Mouse (Mus musculus): ENCODE measurements at regions not wholly inside any gene's neighbourhood (a gene's known extent, or its start where the extent isn't known, plus 50 kb on each side); places are given as distances from the start of the nearest gene placed in this dataset.
A peak's percentile ranks its signal among the peaks of the same experiment; 100 is the strongest.

- Histone ChIP-seq H3K4me1 (no peaks in the 10 kb centered on the region), H3K36me3 (no peaks in the 10 kb centered on the region), H3K4me2 (no peak overlapping the region), H3K27me3 (replicated peaks) (no peaks in the 10 kb centered on the region), H3K27ac (no peak overlapping the region), H3K9me3 (no peaks in the 10 kb centered on the region), H3K9ac (no peak overlapping the region), H3K4me3 (replicated peaks) (no peak overlapping the region)
- no peak for ATAC-seq (ENCODE audit: insufficient read depth, low FRiP score, low read depth)
- WGBS, result 86% methylated on average over 8 of the region's 8 CpGs
Observed at GRCm38 (mm10) chr6:94926652-94927211, 190.3 kb upstream of the Kbtbd8 start.

DNA sequence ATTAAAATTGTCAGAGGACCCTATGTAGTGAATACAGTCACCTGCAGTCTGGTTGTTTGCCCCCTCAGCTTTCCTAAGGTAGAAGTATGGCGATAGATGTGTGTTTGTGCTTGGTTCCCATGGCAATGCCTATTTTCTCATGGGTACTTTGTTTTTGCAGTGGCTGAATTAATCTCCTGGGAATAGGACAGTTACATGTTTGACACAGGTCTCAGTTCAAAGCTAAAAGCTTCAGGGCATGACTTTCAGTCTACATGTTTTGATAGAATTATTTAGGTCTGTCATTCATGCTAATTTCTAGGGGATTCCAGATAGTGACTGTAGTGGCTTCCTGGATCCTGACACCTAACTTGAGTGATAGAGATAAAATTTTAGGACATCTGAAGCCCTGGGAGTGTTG is 191.6 kb upstream of the Kbtbd8 start:
- Histone ChIP-seq H3K4me2 (no peak overlapping the region), H3K9ac (no peak overlapping the region), H3K4me1 (no peaks in the 10 kb centered on the region), H3K36me3 (no peaks in the 10 kb centered on the region), H3K4me3 (replicated peaks) (no peak overlapping the region), H3K27ac (no peak overlapping the region), H3K27me3 (replicated peaks) (no peaks in the 10 kb centered on the region), H3K9me3 (no peaks in the 10 kb centered on the region)
- no peak for ATAC-seq (ENCODE audit: insufficient read depth, low FRiP score, low read depth)
- WGBS, result 95% methylated on average over 1 of the region's 1 CpGs

GRCm38 (mm10) chr6:94924338-94925039 is 192.6 kb upstream of the Kbtbd8 start:
- Histone ChIP-seq H3K4me3 (replicated peaks) (no peak overlapping the region), H3K9me3 (no peaks in the 10 kb centered on the region), H3K36me3 (no peaks in the 10 kb centered on the region), H3K4me2 (no peak overlapping the region), H3K4me1 (no peaks in the 10 kb centered on the region), H3K27me3 (replicated peaks) (no peaks in the 10 kb centered on the region), H3K27ac (no peak overlapping the region), H3K9ac (no peak overlapping the region)
- 81% methylated on average over 11 of the region's 11 CpGs for WGBS
- ATAC-seq (ENCODE audit: insufficient read depth, low FRiP score, low read depth), result no peak

DNA sequence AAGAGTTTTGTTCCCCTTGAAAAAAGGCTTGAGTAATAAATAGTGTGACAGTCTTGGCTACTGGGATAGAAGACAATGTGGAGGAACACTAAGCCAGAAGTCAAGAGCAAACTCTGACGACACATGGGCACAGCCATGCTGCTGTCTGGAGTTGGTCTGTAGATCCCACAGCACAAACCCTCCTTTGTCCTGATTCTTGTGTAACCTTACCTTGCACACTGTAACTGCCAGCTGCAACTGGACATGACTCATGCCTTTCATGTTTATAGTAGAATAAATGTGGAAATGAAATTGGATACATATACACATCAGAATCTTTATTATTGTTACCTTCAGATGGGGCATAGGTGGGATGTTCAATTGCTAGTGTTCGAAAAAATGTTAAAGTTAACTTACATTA is 195.3 kb upstream of the Kbtbd8 start:
- Histone ChIP-seq H3K9ac (no peak overlapping the region), H3K27me3 (replicated peaks) (no peaks in the 10 kb centered on the region), H3K4me1 (no peaks in the 10 kb centered on the region), H3K27ac (no peak overlapping the region), H3K9me3 (no peaks in the 10 kb centered on the region), H3K36me3 (no peaks in the 10 kb centered on the region), H3K4me3 (replicated peaks) (no peak overlapping the region), H3K4me2 (no peak overlapping the region)
- peak; percentile 56; the same call in 1 of the 2 replicates for ATAC-seq (ENCODE audit: insufficient read depth, low FRiP score, low read depth)
- WGBS, result 47% methylated on average over 2 of the region's 2 CpGs

- WGBS, result 91% methylated on average over 2 of the region's 2 CpGs
- no peak overlapping the region for H3K4me3 ChIP-seq (replicated peaks)
- H3K4me1 ChIP-seq, result peaks cover 6% of the 10 kb centered on the region
- H3K9me3 ChIP-seq, result no peaks in the 10 kb centered on the region
- ATAC-seq (ENCODE audit: insufficient read depth, low FRiP score, low read depth), result no peak
- H3K36me3 ChIP-seq, result no peaks in the 10 kb centered on the region
- no peak overlapping the region for H3K9ac ChIP-seq
- H3K4me2 ChIP-seq, result no peak overlapping the region
- no peaks in the 10 kb centered on the region for H3K27me3 ChIP-seq (replicated peaks)
- no peak overlapping the region for H3K27ac ChIP-seq
Observed at GRCm38 (mm10) chr6:94920770-94921169, 196.3 kb upstream of the Kbtbd8 start.

DNA sequence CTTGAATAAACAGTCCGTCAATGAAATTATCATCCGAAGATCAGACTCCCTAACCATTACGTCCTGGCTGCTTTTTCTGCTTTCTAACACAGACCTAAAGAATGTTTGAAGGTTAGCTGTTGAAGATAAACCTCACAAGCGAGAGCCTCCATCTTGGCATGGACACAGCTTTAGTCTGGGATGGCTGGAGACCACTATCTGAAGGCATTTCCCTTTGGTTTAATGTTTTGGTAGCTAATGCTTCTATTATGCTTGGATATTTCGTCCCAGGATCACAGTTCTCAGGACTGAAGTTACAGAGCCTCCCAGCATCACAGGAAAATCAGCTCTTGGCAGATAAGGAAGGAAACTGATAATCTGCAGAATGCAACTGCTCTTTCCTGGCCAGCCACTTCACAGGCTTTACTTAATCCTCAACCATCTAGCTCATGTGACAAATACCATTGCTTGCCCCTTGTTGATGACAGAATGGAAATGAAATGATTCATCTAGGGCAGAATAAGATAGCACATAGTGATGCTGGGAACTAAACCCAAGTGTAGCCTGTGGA is 197.8 kb upstream of the Kbtbd8 start:
- no peaks in the 10 kb centered on the region for H3K27me3 ChIP-seq (replicated peaks)
- no peaks in the 10 kb centered on the region for H3K9me3 ChIP-seq
- H3K9ac ChIP-seq, result no peak overlapping the region
- H3K4me3 ChIP-seq (replicated peaks), result no peak overlapping the region
- no peaks in the 10 kb centered on the region for H3K36me3 ChIP-seq
- peaks cover 6% of the 10 kb centered on the region for H3K4me1 ChIP-seq
- no peak for ATAC-seq (ENCODE audit: insufficient read depth, low FRiP score, low read depth)
- H3K27ac ChIP-seq, result no peak overlapping the region
- no peak overlapping the region for H3K4me2 ChIP-seq
- 62% methylated on average over 5 of the region's 5 CpGs for WGBS

DNA sequence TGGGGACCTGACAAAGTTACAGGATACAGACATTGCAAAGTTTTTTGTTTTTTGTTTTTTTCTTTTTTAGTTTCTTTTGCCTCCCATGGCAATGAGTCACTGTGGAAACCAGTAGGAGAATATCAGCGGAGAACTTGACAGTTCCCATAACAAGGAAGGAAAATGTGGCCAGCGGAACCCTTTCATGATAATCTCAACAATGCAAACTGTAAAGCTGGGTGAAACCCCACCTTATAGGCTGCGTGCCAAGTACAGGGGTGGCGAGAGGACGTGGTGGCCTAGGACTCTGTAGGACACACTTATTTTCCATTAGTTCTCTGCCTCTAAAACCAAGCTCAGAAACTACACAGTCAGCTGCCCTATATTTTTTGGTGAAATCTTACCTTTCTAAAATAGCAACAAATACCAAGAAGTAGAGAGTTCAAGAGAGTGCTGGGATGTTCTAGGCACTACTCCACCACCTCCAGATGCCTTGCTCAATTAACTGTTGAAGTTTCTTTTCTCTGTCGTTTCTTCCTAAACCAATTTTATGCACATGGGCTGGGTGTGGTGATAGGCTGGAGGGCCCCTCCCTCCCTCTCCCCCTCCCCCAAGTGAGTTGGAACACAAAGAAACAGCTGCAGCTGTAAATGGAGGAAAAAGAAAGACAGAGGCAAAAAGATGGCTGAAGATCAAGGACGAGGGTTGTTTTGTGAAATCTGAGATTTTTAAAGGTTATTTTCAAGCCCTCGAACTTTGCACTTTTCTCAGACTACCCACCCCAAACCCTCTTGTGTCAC is 201.0 kb upstream of the Kbtbd8 start:
- no peaks in the 10 kb centered on the region for H3K36me3 ChIP-seq
- H3K4me1 ChIP-seq, result peaks cover 6% of the 10 kb centered on the region
- no peak overlapping the region for H3K4me2 ChIP-seq
- H3K27ac ChIP-seq, result peak overlapping the region; percentile 27; the same call in 1 of the 2 replicates
- H3K9ac ChIP-seq, result no peak overlapping the region
- no peaks in the 10 kb centered on the region for H3K9me3 ChIP-seq
- no peaks in the 10 kb centered on the region for H3K27me3 ChIP-seq (replicated peaks)
- peak; percentile 79; the same call in 1 of the 2 replicates for ATAC-seq (ENCODE audit: insufficient read depth, low FRiP score, low read depth)
- H3K4me3 ChIP-seq (replicated peaks), result no peak overlapping the region
- 40% methylated on average over 8 of the region's 8 CpGs for WGBS

DNA sequence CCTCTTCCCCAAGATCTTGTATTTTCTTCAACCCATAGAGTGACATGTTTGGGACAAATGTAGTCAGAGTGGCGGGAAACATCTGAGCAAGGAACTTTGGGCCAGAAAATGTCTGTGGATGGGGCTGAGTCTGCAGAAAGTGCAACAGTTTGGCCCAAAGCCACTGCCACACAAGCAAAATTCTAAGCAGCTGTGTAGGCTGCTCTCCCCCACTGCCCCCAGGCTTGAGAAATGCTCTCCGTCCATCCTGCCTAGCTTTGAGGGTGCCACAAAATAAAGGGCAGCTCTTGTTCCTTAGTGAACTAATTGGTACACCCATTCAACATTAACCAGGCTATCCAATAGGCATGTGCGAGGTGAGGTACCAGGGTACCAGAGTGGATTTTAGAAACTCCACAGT is 205.2 kb upstream of the Kbtbd8 start:
- Histone ChIP-seq H3K9ac (no peak overlapping the region), H3K27ac (no peak overlapping the region), H3K36me3 (no peaks in the 10 kb centered on the region), H3K4me2 (no peak overlapping the region), H3K4me1 (peaks cover 6% of the 10 kb centered on the region), H3K9me3 (no peaks in the 10 kb centered on the region), H3K27me3 (replicated peaks) (no peaks in the 10 kb centered on the region), H3K4me3 (replicated peaks) (no peak overlapping the region)
- 62% methylated on average over 3 of the region's 3 CpGs for WGBS
- no peak for ATAC-seq (ENCODE audit: insufficient read depth, low FRiP score, low read depth)

DNA sequence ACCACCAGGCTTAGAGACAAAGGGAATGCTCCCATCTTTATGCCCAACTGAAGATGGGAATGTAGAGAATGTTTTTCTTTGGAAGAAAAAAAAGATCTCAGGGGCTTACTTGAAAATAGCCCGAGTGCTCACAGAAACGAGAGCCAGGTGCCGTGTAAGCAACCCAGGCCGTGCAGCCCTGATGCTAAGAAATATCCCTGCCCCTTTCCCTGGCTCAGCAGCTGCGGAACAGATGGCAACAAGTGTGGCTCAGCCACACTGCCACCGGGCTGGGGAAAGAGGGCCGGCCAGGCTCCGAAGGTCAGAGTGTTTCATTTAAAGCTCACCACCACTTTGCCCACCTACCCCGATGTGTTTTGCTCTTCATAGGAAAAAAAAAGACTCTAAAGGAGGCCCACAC is 205.7 kb upstream of the Kbtbd8 start:
- Histone ChIP-seq H3K9me3 (no peaks in the 10 kb centered on the region), H3K9ac (no peak overlapping the region), H3K36me3 (no peaks in the 10 kb centered on the region), H3K4me1 (peaks cover 5% of the 10 kb centered on the region), H3K4me3 (replicated peaks) (no peak overlapping the region), H3K27me3 (replicated peaks) (no peaks in the 10 kb centered on the region), H3K4me2 (no peak overlapping the region), H3K27ac (no peak overlapping the region)
- WGBS, result 48% methylated on average over 9 of the region's 9 CpGs
- ATAC-seq (ENCODE audit: insufficient read depth, low FRiP score, low read depth), result no peak

DNA sequence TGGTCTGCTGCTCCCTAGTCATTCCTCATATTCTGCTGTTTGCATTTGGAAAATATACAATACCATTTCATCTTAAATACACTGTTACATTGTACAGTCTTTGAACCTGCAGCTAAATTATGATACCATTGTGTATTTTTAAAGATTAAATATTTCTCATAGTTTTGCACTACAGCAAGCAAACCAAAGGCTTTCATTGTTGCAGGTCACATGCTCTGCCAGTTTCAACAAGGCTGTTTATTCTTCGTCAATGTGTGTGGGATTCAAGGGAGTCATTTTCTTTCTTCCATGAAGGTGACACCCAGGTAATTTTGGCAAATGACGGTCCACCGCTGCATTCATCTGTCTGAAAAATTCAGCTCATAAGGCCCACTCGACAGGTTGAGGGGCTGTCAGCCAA is 200.9 kb upstream of the Lrig1 start:
- Histone ChIP-seq H3K36me3 (no peaks in the 10 kb centered on the region), H3K9me3 (no peaks in the 10 kb centered on the region), H3K4me3 (replicated peaks) (no peak overlapping the region), H3K27me3 (replicated peaks) (no peaks in the 10 kb centered on the region), H3K9ac (no peak overlapping the region), H3K4me2 (no peak overlapping the region), H3K4me1 (0 out of 2 replicates have a peak, but pooled peaks cover 5% of the 10 kb centered on the region), H3K27ac (peak overlapping the region; percentile 64)
- 45% methylated on average over 4 of the region's 4 CpGs for WGBS
- ATAC-seq (ENCODE audit: insufficient read depth, low FRiP score, low read depth), result no peak; the same call in 1 of the 2 replicates

DNA sequence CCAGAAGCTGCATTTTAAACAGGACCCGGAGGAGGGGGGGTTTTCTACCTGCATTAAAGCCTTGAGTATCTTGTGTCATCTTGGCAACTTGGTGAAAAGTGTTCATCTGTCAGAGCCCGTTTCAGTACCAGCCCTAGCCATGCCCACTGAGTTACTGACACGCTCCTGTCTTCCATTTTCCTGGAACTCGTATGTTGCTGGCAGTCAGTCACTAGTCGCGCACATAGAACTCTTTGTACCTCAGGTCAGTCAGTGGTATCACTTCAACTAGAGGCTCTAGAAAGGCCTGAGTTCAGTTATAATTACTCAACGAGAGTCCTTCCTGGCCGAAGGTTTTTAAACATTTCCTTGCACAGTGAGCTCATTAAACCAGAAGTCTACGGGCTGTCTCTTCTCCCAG is 198.9 kb upstream of the Lrig1 start:
- Histone ChIP-seq H3K9me3 (no peaks in the 10 kb centered on the region), H3K36me3 (no peaks in the 10 kb centered on the region), H3K4me1 (0 out of 2 replicates have a peak, but pooled peaks cover 5% of the 10 kb centered on the region), H3K9ac (no peak overlapping the region), H3K4me3 (replicated peaks) (no peak overlapping the region), H3K27ac (no peak overlapping the region), H3K4me2 (no peak overlapping the region), H3K27me3 (replicated peaks) (no peaks in the 10 kb centered on the region)
- no peak for ATAC-seq (ENCODE audit: insufficient read depth, low FRiP score, low read depth)
- 80% methylated on average over 9 of the region's 9 CpGs for WGBS

DNA sequence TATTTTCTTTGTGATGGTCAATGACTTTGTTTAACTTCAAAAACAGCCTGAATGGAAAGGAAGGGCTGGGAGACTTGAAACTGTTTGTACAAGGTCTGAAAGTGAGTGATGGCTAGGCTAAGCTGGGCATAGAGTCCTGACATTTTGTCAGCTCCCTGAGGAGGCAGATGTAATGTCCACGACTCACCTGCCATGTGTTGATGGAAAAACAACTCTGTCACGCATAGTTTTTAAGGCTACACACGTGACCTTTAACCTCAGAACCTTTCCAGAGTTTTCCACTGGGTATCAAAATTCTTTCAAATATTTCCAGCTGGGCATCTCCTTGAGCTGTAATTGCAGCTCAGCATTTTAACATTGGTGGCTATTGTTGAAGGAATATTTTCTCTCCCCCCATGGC is 190.2 kb upstream of the Lrig1 start:
- ATAC-seq (ENCODE audit: insufficient read depth, low FRiP score, low read depth), result no peak
- H3K36me3 ChIP-seq, result no peaks in the 10 kb centered on the region
- no peak overlapping the region for H3K4me2 ChIP-seq
- no peak overlapping the region for H3K9ac ChIP-seq
- WGBS, result 55% methylated on average over 3 of the region's 3 CpGs
- no peaks in the 10 kb centered on the region for H3K4me1 ChIP-seq
- no peaks in the 10 kb centered on the region for H3K9me3 ChIP-seq
- H3K27ac ChIP-seq, result no peak overlapping the region
- H3K4me3 ChIP-seq (replicated peaks), result no peak overlapping the region
- H3K27me3 ChIP-seq (replicated peaks), result no peaks in the 10 kb centered on the region
